Mouse (Mus musculus): ENCODE measurements around the gene Slc40a1.

Gene Slc40a1

DNA sequence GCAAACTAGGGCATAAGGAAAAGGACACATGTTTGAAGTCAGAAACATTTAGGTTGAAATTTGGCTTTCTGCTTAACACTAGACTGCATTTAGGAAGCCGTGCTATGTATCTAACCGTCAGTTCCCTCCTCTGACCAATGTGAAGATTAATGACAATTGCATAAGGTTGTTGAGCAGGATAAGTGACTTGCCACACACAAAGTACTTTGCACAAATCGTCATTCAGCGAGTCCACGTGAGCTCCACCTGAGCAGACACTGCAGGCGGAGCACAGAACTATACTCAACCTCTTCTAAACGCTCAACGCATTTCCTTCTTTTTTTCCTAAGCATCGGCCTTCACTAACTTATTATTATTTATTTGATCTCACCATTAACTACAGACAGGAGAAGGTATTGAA, 39.5 kb downstream of the Slc40a1 start:
- DNase-seq (ENCODE audit: extremely low read depth, low read depth, low spot score), result no peak

DNA sequence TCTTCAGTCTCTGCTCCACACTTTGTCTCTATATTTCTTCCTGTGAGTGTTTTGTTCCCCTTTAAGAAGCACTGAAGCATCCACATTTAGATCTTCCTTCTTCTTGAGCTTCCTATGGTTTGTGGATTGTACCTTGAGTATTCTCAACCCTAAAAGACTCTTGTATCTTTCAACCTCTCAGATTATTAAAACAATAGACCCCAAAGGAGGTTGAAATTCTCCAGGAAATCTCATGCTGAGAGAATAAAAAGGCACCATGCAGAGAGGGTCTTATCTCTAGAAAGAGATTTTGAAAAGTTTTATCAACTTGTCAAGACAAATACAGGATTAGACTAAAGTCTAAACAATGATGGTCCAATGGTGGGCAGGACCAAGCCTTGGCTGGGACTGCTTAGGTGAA, 42.9 kb downstream of the Slc40a1 start:
- no peak for DNase-seq (ENCODE audit: extremely low read depth, low read depth, low spot score)

DNA sequence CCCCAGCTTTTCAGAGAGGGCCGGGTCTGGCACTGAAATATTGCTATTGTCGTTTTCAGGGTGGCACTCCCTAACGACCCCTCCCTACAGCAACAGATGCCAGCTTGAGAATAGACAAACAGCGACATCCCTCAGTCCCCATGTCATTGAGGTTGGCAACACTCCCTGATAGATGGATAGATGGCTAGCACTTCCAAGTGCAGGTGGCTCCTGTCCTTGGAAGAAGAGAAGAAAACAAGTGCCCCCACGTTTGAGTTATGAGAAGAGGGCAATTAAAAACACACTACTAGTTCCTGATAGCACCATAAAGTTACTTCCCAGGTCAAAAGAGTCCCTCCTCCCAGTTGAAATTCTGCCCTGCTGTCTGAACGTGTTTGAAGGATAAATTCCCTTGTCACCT, 44.2 kb downstream of the Slc40a1 start:
- DNase-seq (ENCODE audit: extremely low read depth, low read depth, low spot score), result no peak

DNA sequence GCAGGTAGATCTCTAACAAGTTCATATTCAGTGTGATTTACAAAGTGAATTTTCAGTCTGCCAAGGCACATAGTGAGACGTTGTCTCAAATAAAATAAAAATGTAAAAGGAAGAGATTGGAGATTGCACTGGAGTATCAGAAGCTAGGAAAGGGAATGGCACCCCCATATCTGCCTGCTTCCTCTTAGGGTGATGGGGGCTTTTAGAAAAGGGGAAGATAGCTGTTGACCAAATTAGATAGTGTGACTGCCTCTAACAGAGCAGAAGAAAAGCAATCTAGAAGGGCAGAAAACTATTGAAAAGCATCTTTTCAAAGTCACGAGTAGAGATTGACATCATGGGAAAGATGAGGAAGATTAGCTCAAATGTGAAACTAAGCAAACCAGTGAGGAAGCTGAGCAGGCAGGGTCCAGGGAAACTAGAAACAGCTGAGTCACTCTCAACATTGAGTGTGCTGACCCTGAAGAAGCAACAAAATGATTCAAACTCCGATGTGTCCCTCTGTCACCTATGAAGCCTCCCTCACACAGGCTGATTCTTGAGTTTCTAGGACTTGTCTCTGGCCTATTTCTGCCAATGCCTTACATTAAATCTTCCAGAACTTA, 45.0 kb downstream of the Slc40a1 start:
- no peak for DNase-seq (ENCODE audit: extremely low read depth, low read depth, low spot score)

DNA sequence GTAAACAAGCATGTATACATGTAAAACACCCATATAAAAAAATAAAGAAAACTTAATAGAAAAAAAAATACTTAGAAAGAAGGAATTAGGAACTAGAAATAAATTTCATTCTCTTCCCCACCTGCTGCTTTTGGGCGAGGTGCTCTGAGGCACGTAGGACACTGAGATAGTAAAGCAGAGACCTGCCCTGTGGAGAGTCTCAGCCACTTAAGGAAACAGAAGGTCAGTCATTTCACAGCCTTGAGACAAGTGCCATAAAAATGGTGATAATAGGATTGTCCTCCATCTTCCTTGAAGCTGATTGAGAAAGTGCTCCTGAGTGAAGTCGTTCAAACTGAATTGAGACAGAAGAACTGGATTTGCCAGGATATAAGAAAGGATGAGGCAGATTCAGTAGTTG, 48.9 kb downstream of the Slc40a1 start:
- no peak for DNase-seq (ENCODE audit: extremely low read depth, low read depth, low spot score)

DNA sequence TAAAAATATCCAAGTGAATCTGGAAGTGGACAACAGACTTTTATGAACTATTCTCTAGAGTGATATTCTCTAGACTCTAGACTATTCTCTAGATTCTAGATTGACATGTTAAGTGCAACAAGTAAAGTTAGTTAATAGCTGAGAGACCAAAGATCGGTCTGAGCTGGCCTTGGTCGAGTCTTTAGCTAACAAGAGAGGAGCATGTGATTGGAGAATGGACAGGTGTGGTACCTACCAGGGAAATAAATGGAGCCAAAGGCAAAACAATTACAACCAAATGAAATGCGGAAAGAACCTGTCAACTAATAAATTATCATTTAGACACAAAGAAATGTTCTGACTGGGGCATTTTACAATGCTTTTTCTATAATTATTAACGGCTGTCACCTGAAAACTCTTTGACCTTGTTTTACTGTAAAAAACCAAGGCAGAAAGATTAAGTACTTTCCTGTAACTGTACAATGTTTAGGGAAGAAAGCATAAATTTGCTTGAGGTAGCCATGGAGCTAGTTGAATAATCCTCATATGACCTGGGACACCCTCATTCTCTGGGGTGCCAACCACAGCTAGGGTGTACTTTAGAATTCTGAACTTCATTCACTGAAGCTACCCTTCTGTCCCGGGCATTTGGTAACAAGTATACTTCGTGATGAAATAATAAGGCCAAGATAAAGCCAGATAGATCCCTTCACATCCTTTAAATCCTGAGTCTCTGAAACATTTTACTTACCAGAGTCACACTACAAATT, 49.7 kb downstream of the Slc40a1 start:
- no peak for DNase-seq (ENCODE audit: extremely low read depth, low read depth, low spot score)

DNA sequence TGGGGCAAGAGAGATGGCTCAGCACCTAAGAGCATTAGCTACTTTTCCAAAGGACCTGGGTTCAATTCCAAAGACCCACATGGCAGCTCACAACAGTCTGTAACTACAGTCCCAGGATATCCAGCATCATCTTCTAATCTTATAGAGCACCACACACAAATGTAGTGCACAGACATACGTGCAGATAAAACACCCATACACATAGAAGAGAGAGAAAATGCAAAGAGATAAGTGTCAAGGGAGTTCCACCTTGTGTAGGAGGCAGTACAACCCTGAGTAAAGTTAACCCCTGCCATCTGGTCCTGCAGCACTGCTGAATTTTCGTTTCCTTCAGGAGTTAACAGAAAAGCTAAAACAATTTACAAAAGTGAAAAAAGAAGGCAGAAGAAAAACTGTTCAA, 50.7 kb downstream of the Slc40a1 start:
- no peak for DNase-seq (ENCODE audit: extremely low read depth, low read depth, low spot score)

DNA sequence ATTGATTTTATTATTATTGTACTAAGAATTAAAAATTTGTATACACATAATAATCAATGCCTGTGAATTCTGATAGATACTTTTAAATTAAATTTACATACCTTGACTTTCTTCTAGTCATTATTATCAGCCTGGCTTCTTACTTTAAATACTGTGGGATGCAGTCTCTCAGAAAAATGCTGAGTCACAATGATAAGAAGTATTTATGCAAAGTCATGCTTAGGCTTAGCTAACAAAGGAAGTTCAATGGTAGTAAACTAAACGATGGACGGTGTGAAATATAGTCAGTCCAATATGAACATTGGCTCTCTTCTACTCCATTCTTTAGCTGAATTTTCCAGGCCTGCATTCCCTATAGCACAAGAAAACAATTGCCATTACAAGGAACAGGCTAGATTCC, 53.1 kb downstream of the Slc40a1 start:
- no peak for DNase-seq (ENCODE audit: extremely low read depth, low read depth, low spot score)

DNA sequence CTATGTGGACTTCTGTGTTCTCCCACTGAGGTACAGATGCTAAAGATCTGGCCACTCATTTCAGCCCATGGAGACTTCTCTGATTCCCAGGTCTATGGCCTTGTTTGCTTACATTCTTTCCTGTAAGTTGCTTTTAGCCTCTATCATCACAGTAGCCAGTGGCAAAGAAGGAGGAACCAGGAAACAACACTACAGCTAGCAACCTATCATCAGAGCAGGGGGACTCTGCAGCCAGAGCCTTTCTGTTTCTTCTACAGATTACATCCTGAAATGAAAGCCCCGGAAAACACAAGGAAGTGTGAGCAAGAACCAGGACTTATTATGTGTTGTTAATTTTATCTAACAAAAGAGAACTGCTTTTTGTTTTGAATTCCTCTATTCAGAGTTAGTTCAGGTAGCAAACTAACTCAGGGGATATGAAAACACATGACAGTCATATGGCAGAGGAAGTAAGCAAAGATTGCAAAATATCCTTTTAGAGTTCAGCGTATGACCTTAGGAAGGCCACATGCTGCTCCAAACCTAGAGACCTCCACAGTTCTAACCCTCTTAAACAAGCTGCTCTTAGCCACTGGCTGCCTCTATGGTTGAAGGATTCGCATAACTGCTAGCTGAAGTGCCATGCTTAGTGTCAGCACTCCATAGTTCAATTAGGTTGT, 57.7 kb downstream of the Slc40a1 start:
- no peak for DNase-seq (ENCODE audit: extremely low read depth, low read depth, low spot score)

DNA sequence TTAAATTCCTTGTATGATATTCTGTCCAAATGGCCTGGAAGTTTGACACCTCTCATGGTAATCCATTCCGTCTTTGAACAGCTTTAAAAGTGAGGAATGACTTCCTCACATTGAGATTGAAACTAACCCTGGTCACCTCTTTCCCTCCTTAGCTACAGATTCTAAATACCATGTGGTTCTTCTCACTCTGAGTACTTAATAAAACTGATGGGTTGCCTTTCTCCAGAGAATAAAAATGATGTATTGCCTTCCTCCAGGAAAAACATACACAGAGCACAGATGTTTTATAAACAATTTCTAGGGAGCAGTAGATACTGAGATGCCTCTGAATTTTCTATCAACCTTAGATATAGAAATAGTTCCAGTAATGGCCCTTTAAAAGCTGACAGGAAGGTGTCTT, 58.3 kb downstream of the Slc40a1 start:
- no peak for DNase-seq (ENCODE audit: extremely low read depth, low read depth, low spot score)

DNA sequence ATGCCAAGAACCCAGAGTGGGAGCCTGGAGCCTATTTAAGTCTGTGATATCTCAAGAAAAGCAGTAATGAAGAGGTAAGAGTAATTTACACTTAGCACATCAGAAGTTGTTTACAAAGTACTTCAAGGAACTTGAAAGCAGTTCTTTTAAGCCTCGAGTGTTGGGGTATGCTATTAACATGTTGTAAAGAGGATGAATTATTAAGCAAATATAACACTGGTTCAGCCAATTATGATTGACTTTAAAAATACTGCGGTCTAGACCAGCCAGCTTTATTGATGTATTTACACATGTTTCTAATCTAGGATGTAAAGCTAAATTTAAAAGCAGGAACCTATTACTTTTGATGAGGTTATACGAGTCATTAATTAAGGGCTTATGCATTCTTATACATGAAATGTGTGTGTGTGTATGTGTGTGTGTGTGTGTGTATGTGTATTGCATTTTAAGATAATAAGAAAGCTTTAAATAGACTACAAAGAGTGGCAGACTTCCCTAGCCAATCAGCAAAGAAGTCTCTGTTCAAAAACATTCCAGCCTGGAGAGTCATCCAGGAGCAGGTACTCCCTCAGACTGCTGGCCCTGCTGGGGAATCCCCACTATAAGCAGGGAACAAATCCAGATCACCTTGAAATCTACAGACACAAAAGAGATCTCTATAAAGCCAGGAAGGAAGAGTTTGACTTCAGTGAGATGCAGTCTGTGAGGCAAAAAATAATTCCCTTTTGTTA, 59.9 kb downstream of the Slc40a1 start:
- no peak for DNase-seq (ENCODE audit: extremely low read depth, low read depth, low spot score)

DNA sequence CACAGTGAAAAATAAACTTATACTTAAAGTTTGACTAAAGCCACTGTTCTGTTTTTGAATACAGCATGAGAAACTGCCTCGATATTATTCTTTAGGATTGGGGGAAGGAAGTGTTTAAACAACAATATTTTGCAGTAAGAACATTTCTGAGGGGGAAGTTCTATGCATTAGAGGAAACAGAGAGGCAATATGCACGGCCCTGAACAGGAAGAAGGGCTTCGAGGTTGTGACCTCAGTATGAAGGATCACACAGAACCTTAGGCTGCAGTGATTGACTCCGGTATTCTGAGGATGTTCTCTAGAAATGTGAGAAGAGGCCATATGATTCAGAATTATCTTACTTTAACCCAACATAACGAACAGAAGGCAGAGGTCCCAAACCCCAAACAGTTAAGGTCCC, 60.6 kb downstream of the Slc40a1 start:
- DNase-seq (ENCODE audit: extremely low read depth, low read depth, low spot score), result no peak

DNA sequence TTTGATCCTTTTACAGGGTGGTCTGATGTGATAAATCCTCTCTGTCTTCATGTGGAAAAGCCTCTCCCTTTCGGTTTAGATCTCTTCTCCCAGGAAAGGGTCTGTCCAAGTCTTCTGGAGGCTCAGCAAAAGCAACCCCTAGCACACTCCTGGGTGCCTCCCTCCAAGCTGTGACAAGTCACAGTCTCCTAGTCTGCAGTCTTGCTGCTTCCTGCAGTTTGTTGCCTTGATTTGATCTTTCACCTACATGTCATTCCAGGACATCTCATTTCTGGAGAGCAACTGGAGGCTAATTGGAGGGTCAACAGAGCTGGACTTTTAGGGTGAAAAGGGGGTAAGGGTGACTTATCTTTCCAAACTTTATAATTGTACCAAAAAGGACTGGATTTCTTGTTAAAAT, 61.0 kb downstream of the Slc40a1 start:
- no peak for DNase-seq (ENCODE audit: extremely low read depth, low read depth, low spot score)

DNA sequence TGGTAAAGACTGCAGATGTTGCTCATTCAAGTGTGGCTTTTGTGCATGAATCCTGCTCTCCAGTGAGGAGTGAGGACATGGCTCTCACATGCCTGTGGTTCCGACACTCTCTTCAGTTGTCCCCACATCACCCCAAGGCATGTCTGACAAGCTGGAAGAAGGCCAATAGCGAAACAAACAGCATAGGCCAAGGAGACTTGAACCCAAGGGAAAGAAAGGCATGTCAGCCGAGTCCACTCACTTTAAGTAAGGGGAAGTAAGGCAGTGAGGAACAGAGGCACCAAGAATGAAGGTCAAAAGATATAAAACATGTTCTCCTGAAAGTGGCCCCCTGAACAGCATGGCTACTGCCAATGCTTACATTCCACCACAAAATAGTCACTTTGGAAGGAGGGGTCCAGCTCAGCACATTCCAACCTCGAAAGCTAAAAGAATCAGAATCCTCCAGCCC, 61.7 kb downstream of the Slc40a1 start:
- DNase-seq (ENCODE audit: extremely low read depth, low read depth, low spot score), result no peak

DNA sequence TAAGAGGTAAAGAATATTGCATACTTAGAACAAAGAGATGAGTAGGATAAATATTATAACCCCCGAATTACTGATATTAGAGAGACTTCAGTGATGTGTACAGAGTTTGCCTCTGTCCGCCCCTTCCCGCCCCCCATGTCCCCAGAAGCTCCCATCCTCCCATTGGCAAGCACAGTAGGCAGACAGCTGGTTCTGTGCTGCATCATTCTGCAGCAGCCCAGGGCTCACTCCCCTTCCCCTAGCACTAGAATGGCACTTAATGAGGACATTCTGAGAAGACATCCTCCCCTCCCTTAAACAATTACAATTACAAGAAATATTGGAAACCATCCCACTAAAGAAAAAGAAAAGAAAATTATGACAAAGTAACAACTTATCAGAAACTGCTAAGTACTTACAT, 62.7 kb downstream of the Slc40a1 start:
- DNase-seq (ENCODE audit: extremely low read depth, low read depth, low spot score), result no peak

DNA sequence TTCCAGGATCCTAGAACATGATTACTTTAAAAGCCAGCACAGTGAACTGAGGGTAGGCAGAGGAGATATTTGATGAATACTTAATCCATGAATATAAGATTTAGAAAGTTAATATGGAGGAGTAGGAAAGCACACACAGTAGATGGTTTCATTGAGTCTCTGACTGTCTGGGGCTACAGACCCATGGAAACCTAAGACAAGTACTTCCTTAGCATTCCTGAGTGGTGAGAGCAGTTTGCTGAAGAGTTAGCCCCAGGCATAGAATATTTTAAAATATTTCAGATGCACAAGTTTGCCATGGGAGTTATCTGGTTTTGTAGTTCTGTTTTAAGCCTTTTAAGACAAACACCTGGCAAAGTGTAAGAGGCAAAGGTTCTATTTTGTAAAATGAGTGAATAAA, 65.2 kb downstream of the Slc40a1 start:
- DNase-seq (ENCODE audit: extremely low read depth, low read depth, low spot score), result no peak

DNA sequence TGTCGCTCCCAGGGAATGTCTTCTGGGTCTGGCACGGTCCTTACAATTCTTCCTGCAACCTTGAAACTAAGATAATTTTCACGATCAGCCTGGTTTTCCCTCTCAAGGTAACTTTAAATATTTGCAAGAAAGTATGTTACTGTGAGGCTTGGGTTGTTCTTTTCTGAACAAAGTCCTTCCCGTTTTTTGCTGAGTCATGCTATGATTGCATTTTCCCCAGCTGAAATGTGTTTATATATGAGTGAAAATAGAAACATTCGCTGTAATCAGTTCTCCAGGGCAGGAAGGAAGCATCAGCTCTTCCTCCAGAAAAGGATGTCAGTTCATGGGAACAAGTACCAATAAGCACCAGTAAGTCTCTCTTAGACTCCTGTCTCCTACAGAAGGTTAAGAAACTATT, 66.0 kb downstream of the Slc40a1 start:
- no peak for DNase-seq (ENCODE audit: extremely low read depth, low read depth, low spot score)

All from fat pad, adult 2 months (tissue).